Mouse (Mus musculus) adrenal gland, postnatal 25 days (tissue): ENCODE data around the gene Ptn. TPM values are rescaled to one million over a fixed set of nuclear protein-coding genes. Genes with fewer than 3 reads are reported as not detected.

ENCODE experiments used
- microRNA-seq, 2 experiments: library from miRNA; unstranded; fragments of <30 nt; microRNA quantifications; one replicate each; pipeline ENCODE4 v1.2.0; 2021
- total RNA-seq: library from RNA; stranded (reverse); gene quantifications from 2 replicates; pipeline ENCODE4 v1.2.3, GENCODE M21; 2021

Ptn gene
- total RNA-seq, 1 experiment from 2014 or later: 67.4 TPM

Small RNA genes lying within 50 kb of the gene (microRNA-seq; reads per million reads assigned to microRNA genes)
- gene Gm25111: 0 reads per million in 2 experiments
